Mouse (Mus musculus) ES-E14 (cell line): ENCODE results near the gene Pts.

ENCODE experiments used
- HCFC1 ChIP-seq: IDR thresholded peaks from 2 replicates; pipeline ENCODE4 v1.6.1; 2012; ENCODE audit warnings: low read length, inconsistent platforms, borderline replicate concordance; ENCODE audit not compliant: insufficient read depth
- MAFK ChIP-seq: IDR thresholded peaks from 2 replicates; pipeline ENCODE4 v1.6.1; 2014; ENCODE audit warnings: mild to moderate bottlenecking, low read depth, low read length, inconsistent platforms; ENCODE audit not compliant: insufficient read depth
- ZNF384 ChIP-seq: IDR thresholded peaks from 2 replicates; pipeline ENCODE4 v1.6.1; 2012; ENCODE audit warnings: low read depth, low read length, inconsistent platforms

- TF ChIP-seq MAFK (no peak), ZNF384 (no peak), HCFC1 (no peak)
Observed at GRCm38 (mm10) chr9:50561918-50562360, 33.4 kb upstream of the Pts start.
